Mouse (Mus musculus) neural tube, embryonic 15.5 days (tissue): ENCODE data around the gene Ndufs2. TPM values are rescaled to one million over a fixed set of nuclear protein-coding genes. Genes with fewer than 3 reads are reported as not detected.

Source experiments
- ATAC-seq: fragments of 200-750 bp; cut with Nextera tagmentation; 2 replicates; pipeline ENCODE4 v1.8.0; 2017; ENCODE audit warnings: mild to moderate bottlenecking, moderate TSS enrichment, moderate library complexity; ENCODE audit not compliant: low FRiP score
- H3K27ac ChIP-seq: fragments of 300-500 bp; sonication (generic); replicated peaks from 2 replicates; pipeline ENCODE4 v1.5.1; 2015; ENCODE audit warnings: mild to moderate bottlenecking, inconsistent platforms
- H3K27me3 ChIP-seq: fragments of 300-500 bp; sonication (generic); replicated peaks from 2 replicates; pipeline ENCODE4 v1.6.1; 2015; ENCODE audit warnings: inconsistent platforms
- H3K36me3 ChIP-seq: fragments of 300-500 bp; sonication (generic); 2 replicates; pipeline ENCODE4 v1.6.1; 2015; ENCODE audit warnings: inconsistent platforms
- H3K4me1 ChIP-seq: fragments of 300-500 bp; sonication (generic); 2 replicates; pipeline ENCODE4 v1.6.1; 2015; ENCODE audit warnings: inconsistent platforms
- H3K4me2 ChIP-seq: fragments of 300-500 bp; sonication (generic); 2 replicates; pipeline ENCODE4 v1.6.1; 2015; ENCODE audit warnings: inconsistent platforms, mild to moderate bottlenecking, moderate library complexity
- H3K4me3 ChIP-seq: fragments of 300-500 bp; sonication (generic); replicated peaks from 2 replicates; pipeline ENCODE4 v1.5.1; 2015; ENCODE audit warnings: mild to moderate bottlenecking, inconsistent platforms
- H3K9ac ChIP-seq: fragments of 300-500 bp; sonication (generic); replicated peaks from 2 replicates; pipeline ENCODE4 v1.6.1; 2015; ENCODE audit warnings: mild to moderate bottlenecking, inconsistent platforms
- H3K9me3 ChIP-seq: fragments of 300-500 bp; sonication (generic); replicated peaks from 2 replicates; pipeline ENCODE4 v1.6.1; 2016; ENCODE audit warnings: inconsistent platforms
- WGBS: fragments of 180-500 bp; shearing (Covaris S2); methylation state at CpG from one replicate; pipeline ENCODE4 v1.1.7; 2015; ENCODE audit warnings: mixed read lengths; 5-methylcytosine and 5-hydroxymethylcytosine counted together
- polyA plus RNA-seq: library from polyadenylated mRNA; unstranded; fragments of >200 nt; fragmentation: Nextera tagmentation; extraction: Ambion mirVana; gene quantifications from 2 replicates; pipeline ENCODE4 v1.2.1, GENCODE M21; 2015

The Ndufs2 gene
- polyA plus RNA-seq, 1 experiment from 2014 or later = 237 TPM

DNA sequence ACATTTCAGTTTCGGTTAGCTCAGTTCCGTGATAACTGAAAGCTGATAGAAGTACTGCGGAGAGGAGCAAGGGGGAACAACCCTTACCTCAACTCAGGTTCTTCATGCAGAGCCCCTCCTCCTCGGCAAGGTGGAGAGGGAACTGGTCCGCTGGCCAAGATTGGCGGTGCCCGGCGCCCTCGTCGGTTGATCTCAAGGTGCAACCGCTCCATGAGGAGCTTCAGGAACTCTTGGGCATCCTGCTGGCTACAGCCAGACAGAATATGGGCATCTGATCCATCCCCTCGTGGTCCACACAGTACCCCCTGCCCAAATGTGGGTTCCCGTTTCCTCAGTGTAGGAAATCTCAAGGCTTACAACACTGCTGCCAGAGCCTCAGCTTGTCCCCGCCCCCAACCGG, 33.3 kb upstream of the Ndufs2 start:
- no peak for ATAC-seq
- peaks cover 66% of the 10 kb centered on the region for H3K4me1 ChIP-seq
- no peak overlapping the region for H3K4me3 ChIP-seq
- no peaks in the 10 kb centered on the region for H3K9me3 ChIP-seq
- no peak overlapping the region for H3K9ac ChIP-seq
- WGBS = 92% methylated on average over 15 of the region's 15 CpGs
- H3K36me3 ChIP-seq = peaks cover 43% of the 10 kb centered on the region
- H3K4me2 ChIP-seq = no peak overlapping the region
- H3K27me3 ChIP-seq = no peaks in the 10 kb centered on the region
- no peak overlapping the region for H3K27ac ChIP-seq

DNA sequence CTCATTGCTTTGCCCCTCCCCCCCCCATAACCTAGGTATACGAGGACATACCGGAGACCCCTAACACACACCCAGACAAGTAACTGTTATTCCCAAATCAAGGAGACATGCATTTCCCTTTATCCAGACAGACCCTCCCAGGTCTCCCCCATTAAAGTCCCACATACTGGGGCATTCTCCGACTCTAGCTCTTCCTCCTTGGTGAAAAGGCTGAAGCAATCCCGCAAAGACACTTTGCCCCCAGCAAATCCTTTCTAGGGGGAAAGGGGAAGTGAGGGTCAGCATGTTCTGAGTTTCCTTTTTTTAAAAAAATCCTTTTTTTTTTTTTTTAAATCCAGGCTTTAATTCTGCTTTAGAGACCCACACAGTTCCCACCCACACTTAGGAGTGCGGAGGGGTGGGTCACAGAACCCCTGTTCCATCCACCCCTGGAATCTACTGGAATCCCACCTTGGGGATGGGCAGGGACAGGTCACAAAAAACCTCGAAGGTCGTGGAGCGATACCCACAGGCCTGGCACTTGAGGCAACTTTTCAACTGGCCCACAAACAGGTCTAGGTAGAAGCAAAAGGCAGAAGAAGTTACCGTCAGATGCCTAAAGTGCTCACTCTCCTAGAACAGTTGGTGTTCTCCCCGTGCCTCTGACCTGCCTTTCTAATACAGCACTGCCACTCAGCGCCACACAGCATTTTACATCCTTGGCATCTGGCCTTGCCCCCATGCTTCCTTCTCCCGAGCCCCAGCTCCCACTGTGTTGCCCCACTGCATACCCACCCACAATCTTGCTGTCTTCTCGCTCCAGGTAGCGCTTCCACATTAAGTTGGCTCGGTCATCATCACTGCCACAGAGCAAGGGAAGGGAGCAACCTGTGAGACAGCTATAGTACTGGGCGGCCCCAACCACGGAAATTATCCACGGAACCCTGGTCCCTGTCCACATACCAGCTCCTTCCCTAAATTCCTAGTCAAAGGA, 32.3 kb upstream of the Ndufs2 start:
- 93% methylated on average over 18 of the region's 18 CpGs for WGBS
- Histone ChIP-seq H3K4me2 (no peak overlapping the region), H3K4me3 (no peak overlapping the region), H3K27me3 (no peaks in the 10 kb centered on the region), H3K4me1 (peaks cover 66% of the 10 kb centered on the region), H3K9ac (no peak overlapping the region), H3K36me3 (peaks cover 36% of the 10 kb centered on the region), H3K9me3 (no peaks in the 10 kb centered on the region), H3K27ac (no peak overlapping the region)
- no peak for ATAC-seq

DNA sequence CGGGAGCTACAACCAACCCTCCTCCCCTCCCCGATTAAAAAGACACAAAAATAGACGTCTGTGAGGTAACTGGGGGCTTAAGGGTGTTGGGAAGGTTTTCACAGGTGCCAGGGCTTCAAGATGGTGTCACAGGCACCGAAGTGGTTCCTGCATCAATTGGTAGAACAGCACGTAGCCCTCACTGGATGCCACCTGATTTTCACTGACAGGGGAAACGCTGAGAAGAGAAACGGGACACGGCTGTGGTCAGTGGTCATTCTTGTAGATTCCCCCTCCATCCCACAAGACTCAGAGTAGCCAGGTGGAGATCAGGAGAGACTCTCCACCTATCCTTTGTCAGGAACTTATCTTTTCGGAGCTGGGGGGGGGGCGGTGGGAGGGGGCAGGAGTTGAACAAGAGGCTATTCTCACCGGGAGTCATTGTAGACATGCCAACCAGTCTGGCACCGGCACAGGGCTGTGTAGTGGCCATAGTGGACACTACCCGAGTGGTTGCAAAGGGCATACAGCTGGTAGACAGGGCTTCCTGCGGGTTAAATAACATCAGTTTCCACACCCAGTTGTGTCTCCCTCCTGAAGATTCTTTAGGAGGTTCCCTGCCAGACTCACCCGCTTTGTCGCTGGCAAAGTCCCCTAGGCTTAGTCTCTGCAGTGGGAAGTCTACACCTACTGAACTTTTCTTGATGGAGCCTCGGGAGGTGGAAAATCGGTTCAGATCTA, 31.1 kb upstream of the Ndufs2 start:
- H3K4me1 ChIP-seq = peaks cover 60% of the 10 kb centered on the region
- WGBS = 82% methylated on average over 18 of the region's 18 CpGs
- H3K4me3 ChIP-seq = no peak overlapping the region
- no peaks in the 10 kb centered on the region for H3K9me3 ChIP-seq
- no peaks in the 10 kb centered on the region for H3K27me3 ChIP-seq
- H3K9ac ChIP-seq = no peak overlapping the region
- peak overlapping the region; percentile 89 for H3K4me2 ChIP-seq
- no peak for ATAC-seq
- peak overlapping the region; percentile 83; the same call in 1 of the 2 replicates for H3K27ac ChIP-seq
- peaks cover 49% of the 10 kb centered on the region for H3K36me3 ChIP-seq

DNA sequence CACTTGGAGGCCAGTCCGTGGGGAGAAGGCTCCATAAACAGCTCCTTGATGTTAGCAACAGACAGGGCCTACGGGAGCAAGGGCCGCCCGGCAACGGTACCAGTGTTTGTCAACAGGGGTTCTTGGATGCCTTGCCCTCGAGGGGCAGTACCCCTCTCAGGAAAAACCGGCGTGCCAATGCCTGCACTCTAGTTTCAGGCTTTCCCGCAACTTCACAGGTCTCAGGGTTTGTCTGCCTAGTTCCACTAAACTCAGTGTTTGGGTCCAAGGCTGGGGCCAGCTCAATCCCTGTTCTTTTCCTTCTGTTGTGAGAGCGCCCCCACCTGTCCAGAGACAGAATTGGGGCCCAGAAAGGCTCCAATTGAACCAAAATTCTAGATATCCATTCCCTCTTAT, 30.3 kb upstream of the Ndufs2 start:
- no peaks in the 10 kb centered on the region for H3K9me3 ChIP-seq
- H3K4me2 ChIP-seq = peak overlapping the region; percentile 89
- H3K9ac ChIP-seq = peak overlapping the region; percentile 46
- H3K36me3 ChIP-seq = peaks cover 56% of the 10 kb centered on the region
- ATAC-seq = peak; percentile 34
- H3K4me1 ChIP-seq = peaks cover 53% of the 10 kb centered on the region
- H3K27me3 ChIP-seq = no peaks in the 10 kb centered on the region
- H3K27ac ChIP-seq = peak overlapping the region; percentile 83
- WGBS = 1% methylated on average over 10 of the region's 10 CpGs
- H3K4me3 ChIP-seq = peak overlapping the region; percentile 76

DNA sequence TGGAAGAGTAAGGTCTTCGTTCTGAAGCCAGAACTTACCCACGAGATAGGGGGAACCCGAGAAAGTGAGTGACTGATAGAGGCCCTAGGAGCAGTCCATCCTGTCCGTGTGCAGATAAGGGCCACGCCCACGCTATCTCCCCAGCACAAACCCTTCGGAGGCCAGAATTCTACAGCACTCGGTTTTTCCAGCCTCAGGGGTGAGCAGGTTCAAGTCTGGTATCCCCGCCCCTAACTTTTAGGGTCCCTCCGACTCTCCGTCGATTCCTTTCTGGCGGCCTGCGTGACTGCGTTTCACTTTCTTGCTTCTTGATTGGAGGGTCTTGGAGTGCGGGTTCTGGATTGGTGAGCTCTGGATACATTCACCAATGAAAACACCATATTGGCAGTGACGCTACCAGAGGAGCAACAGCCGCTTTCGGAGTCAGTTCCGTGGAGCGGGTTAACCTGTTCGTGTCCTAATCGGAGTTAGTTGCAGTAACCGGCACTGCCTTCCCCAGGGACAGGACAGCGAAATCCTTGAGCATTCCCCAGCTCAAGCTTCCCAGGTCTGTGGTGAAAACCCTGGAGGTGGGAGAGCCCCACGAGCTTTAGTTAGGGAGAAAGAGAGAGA, 29.8 kb upstream of the Ndufs2 start, which contains the start of gene Ppox:
Ppox (minus strand) TSS at position 271 of the 612 bp plus-strand sequence.
- Histone ChIP-seq H3K36me3 (peaks cover 60% of the 10 kb centered on the region), H3K4me1 (peaks cover 48% of the 10 kb centered on the region), H3K27ac (peak within 1 kb of the TSS; percentile 83), H3K9ac (peak within 1 kb of the TSS; percentile 69), H3K9me3 (no peaks in the 10 kb centered on the region), H3K4me2 (peak within 1 kb of the TSS; percentile 89), H3K4me3 (peak within 1 kb of the TSS; percentile 76), H3K27me3 (no peaks in the 10 kb centered on the region)
- ATAC-seq = peak; percentile 97
- WGBS = under 1% methylated on average over 26 of the region's 26 CpGs

DNA sequence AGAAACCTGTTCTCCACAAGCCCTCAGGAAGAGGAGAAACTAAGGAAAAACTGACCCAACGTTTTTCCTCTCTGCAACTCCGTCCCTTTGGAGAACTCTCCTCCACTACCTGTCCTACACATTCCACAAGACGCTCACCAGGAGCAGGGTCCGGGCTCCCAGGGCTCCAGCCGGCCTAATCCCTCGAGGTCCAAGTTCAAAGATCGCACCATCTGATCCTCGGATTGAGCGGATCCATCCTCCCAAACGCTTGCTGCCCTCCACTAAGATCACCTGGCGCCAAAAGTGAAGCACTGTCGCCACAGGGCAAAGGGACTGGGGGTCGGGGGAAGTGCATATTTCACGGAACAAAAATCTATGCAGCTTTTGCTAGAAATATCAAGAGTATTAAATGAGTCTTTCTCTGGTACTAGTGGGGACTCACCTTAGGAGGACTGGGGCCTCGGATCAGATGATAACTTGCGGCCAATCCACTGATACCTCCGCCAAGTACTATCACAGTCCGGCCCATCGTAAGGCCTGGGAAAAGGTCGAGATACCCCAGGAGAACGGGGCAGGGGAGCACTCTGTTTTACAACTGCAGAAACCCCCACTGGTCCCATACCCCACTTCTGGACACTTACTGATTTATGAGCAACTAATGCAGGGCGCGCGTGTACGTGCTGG, 29.2 kb upstream of the Ndufs2 start:
- ATAC-seq = peak; percentile 19; the same call in 1 of the 2 replicates

DNA sequence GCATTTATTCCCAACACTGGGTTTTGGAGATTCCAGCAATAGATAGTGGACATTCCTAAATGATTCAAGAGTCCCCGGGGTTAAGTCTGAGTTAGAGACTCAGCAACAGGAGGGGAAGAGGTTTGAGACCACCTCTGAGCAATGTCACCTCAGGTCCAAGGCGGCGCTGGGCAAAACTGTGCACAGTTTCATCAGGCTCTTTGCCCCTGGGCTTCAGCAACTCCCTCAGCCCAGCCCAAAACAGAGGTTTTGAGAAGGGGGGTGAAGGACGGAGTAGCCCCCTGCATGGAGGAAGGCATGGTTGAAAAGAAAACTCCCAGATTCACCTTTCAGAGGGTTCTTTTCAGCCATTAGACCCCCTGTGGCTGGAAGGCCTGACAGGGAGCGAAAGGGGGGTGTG, 28.5 kb upstream of the Ndufs2 start:
- Histone ChIP-seq H3K4me2 (peak overlapping the region; percentile 89), H3K27me3 (no peaks in the 10 kb centered on the region), H3K9ac (peak overlapping the region; percentile 69), H3K36me3 (peaks cover 60% of the 10 kb centered on the region), H3K9me3 (no peaks in the 10 kb centered on the region), H3K4me1 (peaks cover 35% of the 10 kb centered on the region), H3K27ac (no peak overlapping the region), H3K4me3 (peak overlapping the region; percentile 76)
- 62% methylated on average over 5 of the region's 5 CpGs for WGBS
- no peak for ATAC-seq

More for the DNA sequence above, 29.2 kb upstream of the Ndufs2 start:
- peak overlapping the region; percentile 76 for H3K4me3 ChIP-seq
- peak overlapping the region; percentile 69 for H3K9ac ChIP-seq
- no peaks in the 10 kb centered on the region for H3K9me3 ChIP-seq
- peaks cover 42% of the 10 kb centered on the region for H3K4me1 ChIP-seq
- peaks cover 60% of the 10 kb centered on the region for H3K36me3 ChIP-seq
- H3K27ac ChIP-seq = peak overlapping the region; percentile 58; the same call in 1 of the 2 replicates
- H3K27me3 ChIP-seq = no peaks in the 10 kb centered on the region
- 3% methylated on average over 25 of the region's 25 CpGs for WGBS
- H3K4me2 ChIP-seq = peak overlapping the region; percentile 89

DNA sequence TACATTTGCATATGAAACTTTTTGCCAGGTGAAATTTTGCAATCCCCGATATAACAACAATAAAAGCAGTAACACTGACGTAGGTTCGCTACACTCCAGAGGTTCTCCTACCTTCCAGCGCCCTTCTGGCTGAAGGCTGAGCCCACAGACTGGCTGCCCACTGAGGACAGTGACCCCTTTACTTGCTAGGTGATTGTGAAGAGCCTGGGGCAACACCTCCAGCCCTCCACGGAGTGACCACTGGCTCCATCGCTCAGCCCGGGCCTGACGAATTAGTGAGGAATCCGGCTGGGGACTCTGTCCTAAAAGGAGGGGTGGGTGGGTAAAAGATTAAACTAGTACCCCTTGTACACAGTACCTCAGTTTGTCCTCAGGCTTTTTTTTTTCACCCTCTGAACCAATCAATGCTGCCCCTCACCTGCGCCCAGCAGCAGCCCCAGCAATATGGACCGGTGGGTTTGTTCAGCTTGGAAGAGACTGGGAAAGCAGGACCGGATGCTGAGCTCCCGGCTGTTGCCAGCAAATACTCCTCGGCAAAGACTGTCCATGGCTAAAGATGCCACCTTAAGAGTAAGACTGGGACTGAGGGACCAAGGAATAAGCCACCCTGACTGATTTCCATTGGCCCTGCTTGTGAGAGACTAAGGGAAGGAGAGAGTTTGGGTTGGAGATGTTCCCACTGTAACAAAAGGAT, 28.0 kb upstream of the Ndufs2 start:
- H3K27ac ChIP-seq = no peak overlapping the region
- no peak overlapping the region for H3K9ac ChIP-seq
- H3K4me2 ChIP-seq = no peak overlapping the region; the same call in 1 of the 2 replicates
- H3K9me3 ChIP-seq = no peaks in the 10 kb centered on the region
- no peak overlapping the region for H3K4me3 ChIP-seq
- no peak for ATAC-seq
- H3K27me3 ChIP-seq = no peaks in the 10 kb centered on the region
- WGBS = 91% methylated on average over 14 of the region's 14 CpGs
- peaks cover 63% of the 10 kb centered on the region for H3K36me3 ChIP-seq
- peaks cover 32% of the 10 kb centered on the region for H3K4me1 ChIP-seq

DNA sequence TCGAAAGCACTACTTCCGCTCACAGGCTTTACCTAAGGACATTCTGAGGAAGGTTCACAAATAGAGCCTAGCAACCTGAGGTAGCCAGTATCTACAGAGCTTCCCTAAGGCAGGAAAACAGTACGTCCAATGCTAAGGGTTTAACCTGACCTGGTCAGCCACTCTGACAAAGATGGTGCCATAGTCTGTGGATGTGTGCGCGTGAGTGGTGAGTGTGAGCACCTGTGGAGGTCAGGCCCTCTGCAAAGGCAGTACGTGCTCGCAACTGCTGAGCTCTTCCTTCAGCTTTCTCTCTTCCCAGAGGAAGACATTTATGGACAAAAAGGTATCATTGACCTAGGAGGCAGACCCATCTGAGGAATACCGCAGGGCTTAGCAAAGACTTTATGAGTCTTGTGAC, 27.2 kb upstream of the Ndufs2 start:
- peaks cover 28% of the 10 kb centered on the region for H3K4me1 ChIP-seq
- H3K9me3 ChIP-seq = no peaks in the 10 kb centered on the region
- peaks cover 65% of the 10 kb centered on the region for H3K36me3 ChIP-seq
- WGBS = 93% methylated on average over 8 of the region's 8 CpGs
- no peak for ATAC-seq
- H3K9ac ChIP-seq = no peak overlapping the region
- H3K4me2 ChIP-seq = no peak overlapping the region
- no peak overlapping the region for H3K27ac ChIP-seq
- no peak overlapping the region for H3K4me3 ChIP-seq
- H3K27me3 ChIP-seq = no peaks in the 10 kb centered on the region

DNA sequence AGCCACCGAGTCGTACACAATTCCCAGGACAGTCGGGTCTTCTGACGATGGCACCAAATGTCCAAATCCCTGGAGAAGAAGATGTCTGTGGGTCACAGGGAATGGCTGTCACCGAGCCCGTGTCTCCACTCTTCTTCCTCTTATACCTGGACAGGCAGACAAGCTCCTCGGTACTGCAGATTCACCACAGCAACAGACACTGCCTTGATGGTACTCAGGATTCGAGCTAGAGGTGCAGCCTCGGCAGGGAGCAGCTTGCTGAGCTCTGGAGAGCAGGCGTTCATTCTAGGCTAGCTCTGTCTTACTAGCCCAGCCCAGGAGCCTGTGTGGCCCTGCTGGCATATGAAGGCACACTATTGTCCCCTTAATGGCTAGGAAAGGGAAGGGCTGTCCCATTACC, 26.5 kb upstream of the Ndufs2 start:
- no peak for ATAC-seq
- Histone ChIP-seq H3K4me3 (no peak overlapping the region), H3K4me1 (peaks cover 28% of the 10 kb centered on the region), H3K9me3 (no peaks in the 10 kb centered on the region), H3K4me2 (no peak overlapping the region), H3K9ac (no peak overlapping the region), H3K27me3 (no peaks in the 10 kb centered on the region), H3K36me3 (peaks cover 66% of the 10 kb centered on the region), H3K27ac (no peak overlapping the region)
- WGBS = 87% methylated on average over 10 of the region's 10 CpGs
